Mouse (Mus musculus): Measurements from ENCODE around the gene Mif.

DNA sequence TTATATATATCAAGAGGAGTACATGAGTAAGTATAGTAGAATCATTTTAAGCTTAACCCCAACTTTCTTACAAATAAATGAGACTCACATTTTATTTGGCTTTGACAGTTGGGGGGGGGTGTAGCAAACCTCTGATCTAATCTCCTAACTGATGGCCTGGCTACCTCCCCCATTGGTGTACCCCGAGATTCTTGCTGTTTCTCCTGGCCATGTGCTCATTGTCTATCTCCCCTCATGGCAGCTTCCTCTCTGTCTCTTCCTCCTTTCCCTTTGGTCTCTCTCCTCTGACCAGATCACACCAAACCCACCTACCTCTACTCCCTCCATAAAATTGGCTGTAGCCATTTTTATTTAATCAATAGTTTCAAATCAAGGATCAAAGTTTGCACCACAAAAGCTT is 36.3 kb downstream of the Mif start:
- TF ChIP-seq CTCF (IDR thresholded peaks at IDR 0.05; ENCODE audit: low read depth) (no peak), EP300 (optimal IDR thresholded peaks at IDR 0.05) (no peak)

All from stomach, postnatal 0 days (tissue).